Mouse (Mus musculus) cerebellum, adult 2 months (tissue): ENCODE data around the gene Elovl5.

Experiments used
- CTCF ChIP-seq: fragments of 200-500 bp; IDR thresholded peaks from 2 replicates; pipeline ENCODE4 v1.5.1; 2011; ENCODE audit warnings: low read depth, mild to moderate bottlenecking, control low read depth, low read length, moderate library complexity, borderline replicate concordance; ENCODE audit not compliant: insufficient read depth
- POLR2A ChIP-seq: fragments of 200-500 bp; IDR thresholded peaks from 2 replicates; pipeline ENCODE4 v1.6.1; 2011; ENCODE audit warnings: low read length, control low read depth, borderline replicate concordance; ENCODE audit not compliant: insufficient read depth

- TF ChIP-seq POLR2A = no peak
- no peak for TF ChIP-seq CTCF
These were observed 50.5 kb downstream of the Elovl5 start for GRCm38 (mm10) chr9:77967584-77968163.
